ENCODE assay signal across 8 mouse cellular contexts in the genomic region with DNA sequence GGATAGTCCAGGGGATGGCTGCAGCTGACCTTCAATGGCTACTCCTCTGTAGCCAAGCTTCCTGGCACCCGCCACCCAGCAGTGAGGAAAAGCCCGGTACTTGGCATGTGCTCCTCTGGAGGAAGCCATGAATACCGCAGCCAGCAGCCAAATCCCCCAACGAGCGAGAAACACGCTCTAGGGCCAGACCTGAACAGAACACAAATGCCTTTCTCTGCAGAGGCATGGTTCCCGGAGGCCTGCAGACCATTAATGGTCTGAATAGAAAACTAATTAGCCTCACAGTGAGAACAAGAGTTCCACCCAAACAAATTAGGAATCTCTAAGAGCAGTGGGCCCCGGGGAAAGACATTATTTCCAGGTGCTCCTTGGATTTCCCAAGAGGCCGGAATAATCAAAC. TPM values are rescaled to one million over a fixed set of nuclear protein-coding genes. Genes with fewer than 3 reads are reported as not detected.
DNase-seq lines count a peak whose midpoint lies in the region; ATAC-seq and TF ChIP-seq lines count a peak whose summit lies in the region.

No protein-coding gene starts in this region.

- no peak for ATAC-seq in kidney, embryonic 16.5 days (ENCODE audit: low FRiP score, low TSS enrichment)
- ATAC-seq in neural tube, embryonic 14.5 days (ENCODE audit: low read depth): peak; percentile 87
- ATAC-seq in intestine, postnatal 0 days: no peak
- no peak for ATAC-seq in megakaryocyte, adult 5-6 weeks (ENCODE audit: poor library complexity, severe bottlenecking)

- H3K27ac ChIP-seq in kidney, embryonic 16.5 days (ENCODE audit: low read length): no peak overlapping the region
- H3K27ac ChIP-seq in layer of hippocampus, adult 2 months: peak overlapping the region; percentile 73
- no peak overlapping the region for H3K27ac ChIP-seq in neural tube, embryonic 14.5 days (ENCODE audit: low read depth, low read length)
- H3K27ac ChIP-seq in intestine, postnatal 0 days (ENCODE audit: low read depth, low read length): no peak overlapping the region

- WGBS in kidney, embryonic 16.5 days: 82% methylated on average over 9 of the region's 9 CpGs
- WGBS in neural tube, embryonic 14.5 days: 25% methylated on average over 9 of the region's 9 CpGs
- WGBS in intestine, postnatal 0 days: 85% methylated on average over 9 of the region's 9 CpGs

- H3K36me3 ChIP-seq in kidney, embryonic 16.5 days (ENCODE audit: insufficient read depth, low read length): peaks cover 16% of the 10 kb centered on the region
- 0 out of 2 replicates have a peak, but pooled peaks cover 2% of the 10 kb centered on the region for H3K36me3 ChIP-seq in neural tube, embryonic 14.5 days (ENCODE audit: control insufficient read depth, insufficient read depth, low read length)
- H3K36me3 ChIP-seq in intestine, postnatal 0 days (ENCODE audit: control insufficient read depth, insufficient read depth): peaks cover 6% of the 10 kb centered on the region

- no peaks in the 10 kb centered on the region for H3K9me3 ChIP-seq in kidney, embryonic 16.5 days (ENCODE audit: low read length)
- H3K9me3 ChIP-seq in neural tube, embryonic 14.5 days (ENCODE audit: control insufficient read depth, low read length): no peaks in the 10 kb centered on the region
- no peaks in the 10 kb centered on the region for H3K9me3 ChIP-seq in intestine, postnatal 0 days (ENCODE audit: control insufficient read depth)

- H3K4me1 ChIP-seq in kidney, embryonic 16.5 days (ENCODE audit: insufficient read depth, low read length): no peaks in the 10 kb centered on the region
- H3K4me1 ChIP-seq in neural tube, embryonic 14.5 days (ENCODE audit: control insufficient read depth, insufficient read depth, low read length): no peaks in the 10 kb centered on the region
- H3K4me1 ChIP-seq in intestine, postnatal 0 days (replicated peaks; ENCODE audit: control insufficient read depth, insufficient read depth, low read length): no peaks in the 10 kb centered on the region

- no peak overlapping the region for H3K4me2 ChIP-seq in kidney, embryonic 16.5 days (replicated peaks; ENCODE audit: low read depth, low read length)
- H3K4me2 ChIP-seq in neural tube, embryonic 14.5 days (ENCODE audit: low read depth, low read length): no peak overlapping the region
- H3K4me2 ChIP-seq in intestine, postnatal 0 days (replicated peaks; ENCODE audit: low read depth): no peak overlapping the region

- DNase-seq in kidney, adult 11 months: peak; percentile 45
- peak; percentile 80 to 89 for DNase-seq in cerebellum, postnatal 10 days
- peak; percentile 65 for DNase-seq in gastrocnemius, postnatal 10 days
- peak; percentile 57 to 81 for DNase-seq in layer of hippocampus, adult 2 months (ENCODE audit: low spot score in 2 of 2)

- peak; percentile 34 for TF ChIP-seq CTCF in layer of hippocampus, adult 2 months (conservative IDR thresholded peaks at IDR 0.05)
- TF ChIP-seq CTCF in intestine, postnatal 0 days (IDR thresholded peaks at IDR 0.05; ENCODE audit: low read depth): no peak

- H3K4me3 ChIP-seq in kidney, embryonic 16.5 days (ENCODE audit: low read length): no peak overlapping the region
- H3K4me3 ChIP-seq in layer of hippocampus, adult 2 months: no peak overlapping the region
- no peak overlapping the region for H3K4me3 ChIP-seq in neural tube, embryonic 14.5 days (ENCODE audit: low read depth, low read length)
- no peak overlapping the region for H3K4me3 ChIP-seq in intestine, postnatal 0 days (ENCODE audit: low read depth, low read length)

- H3K27me3 ChIP-seq in kidney, embryonic 16.5 days (ENCODE audit: insufficient read depth, low read length): no peaks in the 10 kb centered on the region
- no peaks in the 10 kb centered on the region for H3K27me3 ChIP-seq in neural tube, embryonic 14.5 days (ENCODE audit: control insufficient read depth, insufficient read depth, low read length)
- H3K27me3 ChIP-seq in intestine, postnatal 0 days (replicated peaks; ENCODE audit: control insufficient read depth, insufficient read depth, low read length): no peaks in the 10 kb centered on the region

- no peak overlapping the region for H3K9ac ChIP-seq in kidney, embryonic 16.5 days (replicated peaks; ENCODE audit: low read length)
- no peak overlapping the region for H3K9ac ChIP-seq in neural tube, embryonic 14.5 days (replicated peaks; ENCODE audit: low read depth, low read length)
- H3K9ac ChIP-seq in intestine, postnatal 0 days (ENCODE audit: low read depth, low read length): no peak overlapping the region

RNA-seq across cellular contexts. Expression of gene Nf2, which starts 46.3 kb away (rescaled TPM):
- 53.0 and 53.8 TPM in 2 replicates for polyA plus RNA-seq in kidney, embryonic 16.5 days (2015; fragmentation: Nextera tagmentation; extraction: Ambion mirVana)
- 10 to 100 TPM; 46.2 TPM for total RNA-seq in gastrocnemius, postnatal 10 days (2021)
- 100 to 1,000 TPM in 1 of 2 experiments, 10 to 100 TPM in 1; 91.2 to 102 TPM for total RNA-seq in layer of hippocampus, adult 2 months (2021)
- polyA plus RNA-seq in neural tube, embryonic 14.5 days (2014; fragmentation: Nextera tagmentation; extraction: Ambion mirVana): 52.3 and 69.5 TPM in 2 replicates
- 16.0 and 16.6 TPM in 2 replicates for polyA plus RNA-seq in intestine, postnatal 0 days (2015; fragmentation: Nextera tagmentation; extraction: Ambion mirVana)
- total RNA-seq in megakaryocyte, adult 5-6 weeks (2015): 12.4 and 12.6 TPM in 2 replicates
- 36.7 and 55.3 TPM in 2 replicates for total RNA-seq in megakaryocyte, adult 5-6 weeks (2017)

RNA-seq across cellular contexts. Expression of gene Cabp7, which starts 56.4 kb away (rescaled TPM):
- polyA plus RNA-seq in kidney, embryonic 16.5 days (2015; fragmentation: Nextera tagmentation; extraction: Ambion mirVana): 0.12 TPM in 2 replicates
- total RNA-seq in gastrocnemius, postnatal 10 days (2021): 1 to 10 TPM in 1 of 2 experiments, under 1 TPM in 1; 0.56 to 1.1 TPM
- 100 to 1,000 TPM; 309 to 329 TPM for total RNA-seq in layer of hippocampus, adult 2 months (2021)
- polyA plus RNA-seq in neural tube, embryonic 14.5 days (2014; fragmentation: Nextera tagmentation; extraction: Ambion mirVana): 2.4 and 3.3 TPM in 2 replicates
- 0.10 and 0.13 TPM in 2 replicates for polyA plus RNA-seq in intestine, postnatal 0 days (2015; fragmentation: Nextera tagmentation; extraction: Ambion mirVana)
- not detected in 2 replicates for total RNA-seq in megakaryocyte, adult 5-6 weeks (2015)
- not detected in 2 replicates for total RNA-seq in megakaryocyte, adult 5-6 weeks (2017)

Comparison
In these comparisons a context has a peak if more than half of its experiments do, and no peak if none do; other contexts are left out.
1. RNA of gene Cabp7, which starts 56.4 kb away (total RNA-seq): 309 to 329 TPM in layer of hippocampus, adult 2 months; 0.56 to 1.1 TPM in gastrocnemius, postnatal 10 days and not detected in megakaryocyte, adult 5-6 weeks; every median in the first group is over 100 times any median in the second.
2. Peak in every context shown above with its lines, with median percentiles within 50 percentile points of each other: DNase-seq.